Comparison of ENCODE assay signal across 15 mouse cellular contexts in the genomic region with DNA sequence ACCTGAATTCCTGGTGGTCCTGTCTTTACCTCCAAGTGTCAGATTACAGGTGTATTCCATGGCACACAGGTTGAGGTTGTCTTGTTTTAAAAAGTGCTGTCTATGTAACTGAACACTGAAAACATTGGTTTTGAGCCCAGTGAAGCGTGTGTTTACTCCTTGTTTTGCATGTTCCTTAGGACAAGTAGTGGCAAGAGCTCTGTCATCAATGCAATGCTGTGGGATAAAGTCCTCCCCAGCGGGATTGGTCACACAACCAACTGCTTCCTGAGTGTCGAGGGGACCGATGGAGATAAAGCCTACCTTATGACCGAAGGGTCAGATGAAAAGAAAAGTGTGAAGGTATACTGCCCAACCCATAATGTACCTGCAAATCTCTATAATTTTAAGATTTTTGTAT. TPM values are rescaled to one million over a fixed set of nuclear protein-coding genes. Genes with fewer than 3 reads are reported as not detected.
"Had no signal": no experiment of that assay in that cellular context is flagged by ENCODE, and none has a peak within 500 bp of the region (broad histone marks: within the 10 kb centered on the region; RNA-seq: fewer than 3 reads in every experiment).

No protein-coding gene starts in this region.

- H3K27me3 ChIP-seq: liver, embryonic 13.5 days; midbrain, embryonic 12.5 days; midbrain, embryonic 15.5 days; neural tube, embryonic 12.5 days; neural tube, embryonic 15.5 days had no signal

- H3K4me2 ChIP-seq: liver, embryonic 13.5 days; midbrain, embryonic 12.5 days; midbrain, embryonic 15.5 days; neural tube, embryonic 12.5 days; neural tube, embryonic 15.5 days had no signal

- H3K4me1 ChIP-seq: midbrain, embryonic 12.5 days; midbrain, embryonic 15.5 days; neural tube, embryonic 12.5 days; neural tube, embryonic 15.5 days had no signal

- H3K4me3 ChIP-seq: liver, embryonic 13.5 days; midbrain, embryonic 12.5 days; midbrain, embryonic 15.5 days; neural tube, embryonic 12.5 days; neural tube, embryonic 15.5 days had no signal

- H3K9me3 ChIP-seq: liver, embryonic 13.5 days; midbrain, embryonic 12.5 days; midbrain, embryonic 15.5 days; neural tube, embryonic 12.5 days; neural tube, embryonic 15.5 days had no signal

- H3K27ac ChIP-seq: liver, embryonic 13.5 days; macrophage; midbrain, embryonic 12.5 days; midbrain, embryonic 15.5 days; neural tube, embryonic 12.5 days; neural tube, embryonic 15.5 days; stomach, postnatal 0 days had no signal

- ATAC-seq: midbrain, embryonic 15.5 days had no signal

- DNase-seq: liver, embryonic 13.5 days; retina, postnatal 1 day; thymus, postnatal 25 days had no signal

- H3K9ac ChIP-seq: liver, embryonic 13.5 days; midbrain, embryonic 12.5 days; midbrain, embryonic 15.5 days; neural tube, embryonic 12.5 days; neural tube, embryonic 15.5 days had no signal

RNA-seq across cellular contexts. Expression of a gene that starts 46.1 kb away (rescaled TPM):
- total RNA-seq: liver, adult 2 months; megakaryocyte, adult 5-6 weeks had no signal
- polyA plus RNA-seq: limb, embryonic 14.5 days; liver, adult 2 months; liver, embryonic 13.5 days; liver, embryonic 16.5 days; lung, adult 2 months; macrophage; neural tube, embryonic 15.5 days; stomach, embryonic 14.5 days had no signal
